Mouse (Mus musculus) adipocyte (in vitro differentiated cells): ENCODE results near the gene Abca3.

Experiments used
- DNase-seq: peaks from one replicate; pipeline ENCODE4 v3.0.0-alpha.2; 2016; ENCODE audit warnings: low spot score

Abca3 gene

DNA sequence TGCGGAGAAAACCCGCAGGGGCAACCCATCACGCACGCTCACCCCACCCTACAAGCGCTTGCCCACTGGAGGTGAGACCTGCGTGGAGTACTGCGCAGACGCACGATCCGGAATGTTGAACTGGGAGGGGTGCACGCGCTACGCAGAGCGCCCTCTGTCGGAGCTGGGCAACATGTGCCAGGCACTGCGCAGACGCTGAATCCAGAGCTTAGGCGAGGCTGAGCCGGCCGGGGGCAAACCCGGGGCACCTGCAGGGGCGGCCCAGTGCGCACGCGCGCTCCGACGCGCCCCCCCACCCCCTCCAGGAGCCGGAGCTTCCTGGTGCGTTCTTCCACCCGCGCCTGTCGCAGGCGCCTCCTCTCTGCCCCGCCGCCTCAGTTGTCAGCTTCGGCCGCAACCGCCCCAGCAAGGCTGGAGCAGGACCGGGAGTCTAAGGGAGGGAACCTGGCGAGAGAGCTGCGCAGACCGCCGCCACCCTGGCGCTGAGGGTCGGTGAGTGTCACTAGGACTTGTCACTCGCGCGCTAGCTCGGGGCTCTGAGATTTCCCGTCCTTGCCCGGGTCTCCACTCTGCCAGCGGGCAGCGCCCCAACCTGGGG lies at the start of gene Abca3:
Gene Abca3 (plus strand): TSS at position 191 of the 598 bp plus-strand sequence.
- no peak for DNase-seq

DNA sequence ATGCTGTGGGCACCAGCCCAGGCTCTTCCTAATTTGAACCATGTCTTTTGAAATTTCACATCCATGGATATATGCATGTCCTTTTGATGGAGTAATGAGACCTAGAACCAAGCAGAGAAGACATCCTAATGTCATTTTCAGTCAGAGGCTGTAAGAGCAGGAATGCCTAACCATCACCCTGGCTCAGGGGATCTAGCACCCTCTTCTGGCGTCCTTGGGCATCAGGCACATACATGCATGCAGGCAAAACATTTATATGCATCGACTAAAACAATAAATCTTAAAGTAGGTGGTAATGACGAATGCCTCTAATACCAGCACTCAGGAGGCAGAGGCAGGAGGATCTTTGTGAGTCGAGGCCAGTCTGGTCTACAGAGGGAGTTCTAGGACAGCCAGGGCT lies 44.2 kb upstream of the Abca3 start:
- peak; percentile 34 for DNase-seq

DNA sequence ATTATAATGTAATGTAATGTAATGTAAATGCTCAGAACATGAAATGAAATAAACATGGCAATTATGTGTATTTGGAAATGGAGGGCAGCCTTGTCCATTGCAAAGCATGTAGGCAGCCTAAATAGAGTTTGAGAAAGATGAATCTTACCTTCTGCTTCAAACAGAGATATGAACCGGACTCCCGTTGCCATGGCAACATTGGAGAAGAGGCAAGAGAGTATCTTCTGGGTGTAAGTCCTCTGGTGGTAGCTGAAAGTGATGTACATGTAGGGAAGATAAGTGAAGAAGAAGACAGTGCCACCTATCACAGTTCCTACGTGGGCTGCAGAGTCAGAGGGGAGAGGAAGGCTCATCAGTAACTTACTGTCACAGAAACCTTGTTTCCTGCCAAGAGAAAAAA lies 30.9 kb upstream of the Abca3 start:
- no peak for DNase-seq

DNA sequence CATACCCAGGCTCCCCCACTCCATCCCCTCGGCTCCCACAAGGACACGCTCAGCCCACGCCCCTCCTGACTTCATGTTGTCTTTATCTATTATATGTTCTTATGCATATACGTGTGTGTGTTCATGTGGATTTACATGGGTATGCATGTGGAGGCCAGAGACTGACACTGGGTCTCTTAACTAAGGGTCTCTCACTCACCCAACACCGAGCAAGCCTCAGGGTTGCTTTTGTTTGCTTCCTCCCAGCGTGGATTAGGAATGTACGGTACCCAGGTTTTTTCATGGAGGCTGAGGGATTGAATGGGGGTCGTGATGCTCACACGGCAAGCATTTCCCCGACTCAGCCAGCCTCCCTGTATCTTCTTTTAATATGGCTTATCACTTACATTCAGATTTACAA lies 26.7 kb upstream of the Abca3 start:
- no peak for DNase-seq

DNA sequence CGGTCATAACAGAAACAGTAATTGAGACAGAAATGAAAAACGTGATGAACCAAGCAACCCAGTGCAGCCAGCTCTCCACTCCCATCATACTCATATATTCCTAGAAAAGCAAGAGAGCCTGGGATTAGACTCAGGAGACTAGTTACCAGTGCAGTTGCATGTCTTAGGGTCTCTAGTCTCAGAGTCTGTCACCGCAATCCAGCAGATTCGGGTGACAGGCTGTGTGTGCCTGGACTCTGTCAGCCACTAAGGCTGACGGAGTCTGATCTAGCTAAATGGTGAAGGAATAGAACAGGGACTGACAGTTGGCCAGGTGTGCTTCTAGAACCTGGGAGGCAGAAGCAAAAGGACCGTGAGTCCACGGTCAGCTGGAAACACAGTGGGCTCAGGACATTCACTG lies 24.1 kb upstream of the Abca3 start:
- DNase-seq = no peak

DNA sequence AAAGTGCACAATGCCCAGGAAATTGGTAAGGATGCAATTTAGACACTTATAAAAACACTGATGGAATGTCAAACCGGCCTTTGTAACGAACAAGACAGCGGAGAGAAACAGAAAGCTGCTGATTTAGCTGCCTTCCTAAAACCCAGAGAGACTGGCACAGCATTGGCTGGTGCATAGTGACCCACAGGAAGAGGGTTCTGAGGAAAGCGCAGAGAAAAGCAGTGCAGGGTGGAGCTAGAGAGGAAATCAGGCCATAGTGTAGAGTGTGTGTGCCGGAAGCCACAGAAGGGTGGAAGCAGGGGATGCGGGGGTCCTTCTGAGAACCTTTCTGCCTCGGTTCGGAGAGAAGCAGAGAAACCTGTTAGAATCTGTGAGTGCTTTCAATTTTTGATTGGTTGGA lies 7.1 kb upstream of the Abca3 start:
- no peak for DNase-seq

DNA sequence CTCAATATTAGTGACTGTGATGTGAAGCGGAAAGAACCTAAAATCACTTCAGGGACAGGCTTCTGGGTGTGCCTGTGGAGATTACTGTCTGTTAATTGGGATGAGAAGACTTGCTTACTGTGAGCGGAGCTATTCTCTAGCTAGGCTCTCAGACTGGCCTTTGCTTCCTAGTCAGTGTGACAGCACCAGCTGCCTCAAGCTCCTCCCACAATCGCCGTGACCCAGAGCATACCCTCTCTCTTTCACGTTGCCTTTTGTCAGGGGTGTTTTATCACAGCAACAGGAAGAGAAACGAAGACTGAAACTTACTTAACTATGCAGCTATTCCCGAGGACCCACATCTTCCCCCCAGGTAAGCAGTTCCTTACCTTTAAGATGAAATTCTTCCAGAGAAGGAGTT lies 4.9 kb upstream of the Abca3 start:
- DNase-seq = no peak

DNA sequence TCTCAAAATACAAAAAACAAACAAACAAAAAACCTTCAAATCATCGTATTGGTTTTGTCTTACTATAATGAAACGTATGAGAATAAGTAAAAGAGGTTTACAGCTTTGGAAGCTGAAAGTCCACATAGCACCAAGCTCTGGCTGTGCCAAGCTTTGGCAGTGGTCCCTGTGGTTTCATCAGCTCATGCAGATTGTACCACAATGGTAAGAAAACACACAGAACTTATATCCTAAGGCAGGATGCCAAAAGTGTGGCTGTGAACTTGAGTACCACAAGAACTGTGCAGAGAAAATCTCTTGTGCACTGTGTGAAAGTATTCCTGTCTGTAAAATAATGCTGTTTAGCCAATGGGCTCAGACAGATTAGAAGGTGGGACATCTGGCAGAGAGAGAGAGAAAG lies 2.6 kb upstream of the Abca3 start:
- peak; percentile 36 for DNase-seq

DNA sequence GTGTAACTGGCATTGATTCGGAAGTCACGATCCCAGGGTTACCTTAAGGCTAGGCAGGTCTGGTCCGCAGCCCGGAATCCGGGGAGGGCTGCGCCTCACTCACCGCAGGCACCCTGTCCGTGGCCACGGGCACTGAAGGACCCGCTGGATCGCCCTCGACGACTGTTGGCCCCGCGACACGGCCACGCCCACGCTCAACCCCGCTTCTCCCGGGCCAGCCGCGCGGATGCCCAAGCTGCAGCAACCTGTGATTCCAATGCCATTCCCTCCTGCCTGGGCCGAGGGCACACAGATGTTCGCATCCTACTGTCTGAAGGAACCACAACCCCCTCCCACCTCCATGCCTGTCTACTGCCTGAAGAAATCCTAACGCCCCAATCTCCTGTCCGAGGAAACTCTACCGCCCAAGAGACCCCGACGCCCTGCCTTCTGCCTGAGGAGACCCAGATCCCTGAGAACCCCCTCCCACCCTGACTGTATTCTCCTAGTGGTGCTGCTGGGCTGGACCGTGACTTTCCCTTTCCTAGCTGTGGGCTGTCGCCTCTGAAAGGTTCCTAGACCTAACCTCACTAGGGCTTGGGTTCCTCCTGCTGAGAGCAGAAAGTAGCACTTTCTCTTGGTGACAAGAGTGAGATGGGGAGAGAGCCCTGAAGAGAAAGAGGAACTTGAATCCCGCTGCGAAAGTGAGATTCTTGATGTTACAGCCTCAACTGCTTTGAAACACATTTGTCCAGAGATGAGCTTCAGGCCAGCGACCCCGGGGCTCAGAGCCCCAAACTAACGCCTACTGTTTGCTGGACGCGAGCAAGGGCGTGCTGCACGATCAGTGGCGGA lies 607 bp upstream of the Abca3 start, which contains the start of gene Abca17:
Gene Abca17 (minus strand): TSS at position 143 of the 834 bp plus-strand sequence.
- DNase-seq = no peak

DNA sequence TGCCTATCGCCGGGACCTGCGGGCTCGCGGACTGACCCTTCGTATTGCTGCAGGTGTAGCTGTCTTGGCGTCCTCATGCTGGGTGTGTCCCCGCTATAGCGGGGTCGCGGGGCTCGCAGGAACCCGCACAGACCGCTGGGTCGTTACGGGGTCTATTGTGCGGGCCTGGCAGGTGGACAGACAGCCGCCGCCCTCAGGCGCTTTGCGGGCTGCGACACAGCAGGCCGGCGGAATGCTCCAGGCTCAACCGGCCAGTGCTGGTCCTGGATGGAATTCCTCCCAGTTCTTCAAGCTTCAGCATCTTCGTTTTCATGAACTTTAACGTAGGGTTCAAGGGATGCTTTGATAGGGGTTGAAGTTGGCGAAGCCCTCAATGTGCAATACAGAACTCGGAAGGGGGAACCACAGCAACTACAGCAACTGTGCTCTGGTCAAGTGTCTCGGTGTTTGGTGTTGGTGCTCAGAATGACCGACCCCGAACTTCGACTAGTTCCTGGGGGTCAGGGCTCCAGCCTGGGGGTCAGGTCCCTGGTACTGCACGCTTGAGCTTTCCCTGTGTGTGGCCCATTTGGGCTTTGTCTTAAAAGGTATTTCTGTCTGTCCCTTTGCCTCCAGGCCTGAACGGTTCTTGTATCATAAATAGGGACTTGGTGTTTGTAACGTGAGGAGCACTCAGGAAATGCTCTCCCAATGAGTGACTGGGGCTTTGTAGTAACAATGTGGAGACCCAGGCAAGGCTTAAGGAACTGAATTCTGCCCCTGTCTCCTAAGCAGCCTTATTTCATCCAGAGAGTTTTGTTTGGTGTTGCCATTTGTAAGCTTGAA lies 832 bp downstream of the Abca3 start:
- DNase-seq = no peak

DNA sequence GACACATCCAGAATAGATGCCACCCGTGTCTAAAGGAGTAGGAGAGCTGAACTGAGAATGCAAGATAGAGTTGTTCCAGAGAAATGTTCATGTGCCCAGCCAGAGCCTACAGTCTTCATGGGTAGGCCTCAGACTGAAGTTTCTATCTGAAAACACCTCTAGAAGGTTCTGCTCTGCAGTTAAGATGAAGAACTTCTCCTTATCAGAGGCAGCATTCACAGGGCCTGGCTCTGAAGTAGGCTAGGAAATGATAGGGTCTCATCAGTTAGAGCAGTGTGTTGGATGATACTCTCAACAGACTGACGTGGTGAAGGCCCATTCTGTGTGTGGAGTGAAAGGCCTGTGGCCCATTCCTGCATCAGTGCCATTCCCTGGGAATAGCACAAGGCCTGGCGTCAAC lies 2.2 kb downstream of the Abca3 start:
- DNase-seq = no peak

DNA sequence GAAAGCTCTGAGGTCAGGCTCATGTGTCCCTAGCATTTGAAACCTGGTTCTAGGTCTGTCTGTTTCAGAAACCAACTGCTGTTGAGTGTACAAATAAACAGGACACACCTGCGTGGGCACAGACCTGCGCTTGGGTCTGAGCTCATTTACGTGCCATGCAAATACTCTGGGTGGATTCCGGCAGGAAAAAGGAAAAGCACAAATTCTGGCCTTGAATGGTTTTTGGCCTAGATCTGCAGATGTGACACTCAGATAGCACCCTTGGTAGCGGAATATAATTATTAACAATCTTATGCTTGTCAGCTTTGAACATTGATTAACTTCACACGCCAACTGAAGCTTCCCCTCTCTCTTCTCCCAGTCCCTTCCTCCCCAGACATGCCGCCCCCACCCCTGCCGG lies 3.5 kb downstream of the Abca3 start:
- no peak for DNase-seq

DNA sequence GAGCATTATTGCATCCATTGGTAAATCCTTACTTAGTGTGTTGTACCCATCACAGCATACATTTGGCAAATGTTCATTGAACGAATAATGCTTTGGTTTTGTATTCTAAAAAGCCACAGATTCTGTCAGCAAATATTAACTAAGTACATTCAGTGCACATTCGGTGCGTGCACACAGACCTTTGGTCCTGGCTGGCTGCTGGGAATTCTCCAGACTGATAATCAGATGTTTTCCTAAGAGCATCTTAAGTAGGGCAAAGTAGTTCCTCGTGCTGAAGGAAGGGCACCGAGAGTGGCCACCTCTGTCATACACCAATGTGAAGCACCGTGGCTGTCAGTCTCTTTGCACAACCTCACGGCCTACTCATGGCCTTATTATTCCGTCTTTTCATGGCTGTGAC lies 7.3 kb downstream of the Abca3 start:
- peak; percentile 24 for DNase-seq

DNA sequence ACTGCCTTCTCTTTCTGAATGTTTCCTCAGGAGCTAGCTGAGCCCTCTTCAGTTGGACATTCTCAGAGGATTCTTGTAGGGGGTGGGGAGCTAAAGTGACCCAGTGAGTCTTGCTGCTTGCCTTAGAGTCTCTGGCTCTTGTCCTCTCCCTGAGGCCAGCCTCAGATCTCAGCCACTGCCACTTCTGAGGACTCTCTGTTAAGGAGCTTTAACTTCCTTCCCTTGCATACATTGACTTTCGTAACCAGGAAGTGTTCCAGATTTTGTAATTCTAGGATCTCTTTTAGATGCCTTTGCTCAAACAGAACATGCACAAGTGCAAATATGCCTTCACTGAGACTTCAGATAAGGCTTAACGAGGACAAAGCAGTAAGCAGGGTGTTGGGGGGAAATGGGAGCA lies 8.2 kb downstream of the Abca3 start:
- DNase-seq = no peak

DNA sequence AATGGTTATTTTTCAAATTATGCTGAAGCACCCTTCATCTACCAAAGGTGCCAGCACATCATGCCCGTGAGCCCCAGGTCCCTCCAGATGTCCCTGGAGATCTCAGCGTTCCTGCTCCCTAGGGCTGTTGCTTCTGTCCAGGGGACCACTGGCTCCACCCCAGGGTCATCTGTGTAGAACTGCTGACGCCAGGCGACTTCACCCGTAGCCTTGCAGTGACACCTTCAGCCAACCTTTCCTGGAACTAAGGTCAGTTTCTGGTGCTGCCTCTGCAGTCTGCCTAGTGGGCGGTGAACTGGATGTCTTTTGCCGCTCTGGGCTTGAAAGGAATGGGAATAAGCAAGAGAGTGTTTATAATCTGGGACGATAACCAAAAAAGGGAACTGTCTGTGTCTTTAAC lies 9.1 kb downstream of the Abca3 start:
- no peak for DNase-seq

DNA sequence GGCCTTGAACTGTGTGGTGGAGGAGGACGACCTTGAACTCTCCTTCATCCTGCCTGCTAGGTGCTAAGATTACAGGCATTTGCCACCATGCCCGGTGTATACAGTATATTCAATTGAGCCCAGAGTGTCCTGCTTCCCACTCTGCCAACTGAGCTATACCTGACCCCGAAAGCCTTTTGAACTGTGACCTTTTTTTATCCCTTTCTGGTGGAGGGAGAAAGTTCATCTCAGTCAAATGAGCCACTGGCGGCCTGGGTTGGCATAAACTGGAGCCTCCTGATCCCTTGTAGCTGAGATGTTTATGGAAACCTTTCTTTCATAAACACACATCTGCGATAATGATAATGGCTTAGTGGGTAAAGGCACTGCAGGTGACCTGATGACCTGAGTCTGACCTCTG lies 9.5 kb downstream of the Abca3 start:
- no peak for DNase-seq

DNA sequence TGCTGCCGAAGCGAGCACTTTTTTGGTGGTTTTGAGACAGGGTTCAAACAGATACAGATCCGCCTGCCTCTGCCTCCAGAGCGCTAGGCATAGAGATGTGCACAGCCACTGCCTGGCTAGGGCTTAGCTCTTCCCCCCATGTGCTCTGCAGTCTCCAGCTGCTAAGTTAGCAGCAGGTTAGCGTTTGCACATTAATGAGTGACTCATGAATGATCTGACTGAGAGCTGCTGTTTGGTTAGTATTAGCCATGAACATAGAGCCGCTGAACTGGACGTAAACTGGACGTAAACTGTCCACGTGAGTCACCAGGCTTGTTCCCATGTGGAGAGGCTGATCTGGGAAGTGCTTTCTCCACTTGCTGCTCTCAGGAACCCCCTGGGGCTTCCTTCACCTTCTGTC lies 10.8 kb downstream of the Abca3 start:
- DNase-seq = no peak

DNA sequence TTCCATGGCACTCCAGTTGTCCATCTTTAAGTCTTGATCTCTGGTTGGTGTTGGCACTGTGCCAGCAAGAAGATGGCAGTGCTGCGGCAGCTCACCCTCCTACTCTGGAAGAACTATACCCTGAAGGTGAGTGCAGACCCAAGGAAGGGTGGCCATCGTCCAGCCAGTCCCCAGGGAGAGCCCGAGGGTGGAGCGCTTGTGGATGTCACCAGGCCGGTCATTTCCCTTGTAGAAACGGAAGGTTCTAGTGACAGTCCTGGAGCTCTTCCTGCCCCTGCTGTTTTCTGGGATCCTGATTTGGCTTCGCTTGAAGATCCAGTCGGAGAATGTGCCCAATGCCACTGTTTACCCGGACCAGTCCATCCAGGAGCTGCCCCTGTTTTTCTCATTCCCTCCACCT lies 12.7 kb downstream of the Abca3 start:
- DNase-seq = no peak

DNA sequence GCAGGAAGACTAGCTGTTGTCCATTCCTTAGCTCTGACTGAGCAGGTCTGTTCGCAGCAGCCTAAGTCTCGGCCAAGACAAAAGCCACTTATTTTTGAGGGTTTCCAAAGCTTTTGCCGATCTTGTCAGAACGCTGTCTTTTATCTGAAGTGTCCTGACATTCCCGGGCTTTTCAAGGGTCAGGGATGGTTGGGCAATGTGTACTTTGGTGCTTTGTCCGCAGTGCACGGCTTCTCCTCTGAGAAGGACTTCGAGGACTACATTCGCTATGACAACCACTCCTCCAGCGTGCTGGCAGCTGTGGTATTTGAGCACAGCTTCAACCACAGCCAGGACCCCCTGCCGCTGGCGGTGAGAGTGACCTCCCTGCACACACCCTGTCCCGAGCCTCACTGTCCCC lies 14.1 kb downstream of the Abca3 start:
- no peak for DNase-seq

DNA sequence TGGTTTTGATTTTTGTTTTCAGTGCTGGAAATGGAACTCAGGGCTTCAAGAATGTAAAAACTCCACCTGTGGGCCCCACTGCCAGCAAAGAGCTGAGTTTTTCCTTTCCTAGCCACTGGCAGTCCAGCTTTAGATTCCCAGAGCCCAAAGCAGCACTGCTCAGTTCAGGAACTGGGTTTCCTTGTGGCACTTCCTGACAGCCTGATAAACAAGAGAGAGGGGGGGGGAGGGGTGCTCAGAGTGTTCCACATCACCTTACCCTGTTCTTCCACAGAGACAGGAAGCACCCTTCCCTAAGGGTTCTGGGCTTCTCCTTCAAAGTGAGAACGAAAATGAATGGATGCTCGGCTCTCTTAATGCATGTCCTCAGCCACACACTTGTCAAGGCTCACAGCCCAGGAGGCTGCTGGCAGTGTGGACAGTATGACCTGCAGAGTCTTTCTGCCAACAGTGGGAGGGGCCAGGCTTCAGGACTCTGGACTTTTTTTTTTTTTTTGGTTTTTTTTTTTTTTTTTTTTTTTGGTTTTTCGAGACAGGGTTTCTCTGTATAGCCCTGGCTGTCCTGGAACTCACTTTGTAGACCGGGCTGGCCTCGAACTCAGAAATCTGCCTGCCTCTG lies 23.5 kb downstream of the Abca3 start:
- peak; percentile 46 for DNase-seq

DNA sequence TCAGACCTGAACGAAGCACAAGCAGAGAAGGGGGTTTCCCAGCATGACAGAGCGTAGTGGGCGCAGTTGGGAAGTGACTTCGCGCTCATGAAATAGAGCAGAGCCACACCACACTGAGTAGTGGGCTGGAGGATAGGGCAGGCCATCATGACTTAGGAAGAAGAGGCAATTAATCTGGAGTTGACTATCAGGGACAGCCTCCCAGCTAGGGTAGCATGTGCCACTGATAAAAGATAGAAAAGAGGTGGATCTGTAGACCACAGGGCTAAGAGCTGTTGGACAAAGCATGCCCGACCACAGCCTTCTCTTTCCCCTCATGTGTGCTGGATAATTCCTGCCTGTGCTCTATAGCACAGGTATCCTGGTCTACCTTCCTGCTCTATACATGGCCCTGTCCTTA lies 24.1 kb downstream of the Abca3 start:
- no peak for DNase-seq

DNA sequence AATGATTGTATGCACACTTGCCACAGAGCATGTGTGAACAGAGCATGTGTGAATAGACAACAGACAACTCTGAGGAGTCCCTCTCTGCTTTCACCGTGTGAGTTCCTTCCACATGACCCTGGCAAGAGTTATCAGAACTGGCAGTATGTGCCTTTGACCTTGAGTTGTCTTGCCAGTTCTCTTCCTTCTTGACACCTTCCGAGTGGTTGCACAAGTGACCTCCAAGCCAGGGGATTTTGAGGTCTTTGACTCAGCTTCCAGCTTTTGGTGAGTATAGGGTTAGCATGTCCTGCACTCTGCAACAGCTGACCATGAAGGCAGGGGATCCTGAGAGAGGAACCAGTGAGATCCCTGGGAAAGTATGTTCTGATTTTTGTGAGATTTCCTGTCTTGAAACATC lies 26.7 kb downstream of the Abca3 start:
- DNase-seq = no peak

DNA sequence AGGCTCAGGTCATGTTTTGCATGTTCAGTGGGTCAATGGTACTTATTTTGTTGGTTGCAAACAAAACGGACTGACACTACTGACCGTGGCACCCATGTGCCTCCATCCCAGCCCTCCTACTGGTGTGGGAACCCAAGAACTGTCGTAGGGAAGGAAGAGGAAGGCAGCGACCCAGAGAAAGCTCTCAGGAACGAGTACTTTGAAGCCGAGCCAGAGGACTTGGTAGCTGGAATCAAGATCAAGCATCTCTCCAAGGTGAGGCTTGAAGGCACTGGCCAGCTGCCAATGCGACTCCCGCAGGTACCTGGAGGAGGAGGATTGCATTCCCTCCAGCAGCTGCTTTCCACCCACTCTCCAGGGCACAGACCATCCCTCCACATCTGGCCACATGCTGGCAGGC lies 32.0 kb downstream of the Abca3 start:
- DNase-seq = no peak
